In the genomic region with DNA sequence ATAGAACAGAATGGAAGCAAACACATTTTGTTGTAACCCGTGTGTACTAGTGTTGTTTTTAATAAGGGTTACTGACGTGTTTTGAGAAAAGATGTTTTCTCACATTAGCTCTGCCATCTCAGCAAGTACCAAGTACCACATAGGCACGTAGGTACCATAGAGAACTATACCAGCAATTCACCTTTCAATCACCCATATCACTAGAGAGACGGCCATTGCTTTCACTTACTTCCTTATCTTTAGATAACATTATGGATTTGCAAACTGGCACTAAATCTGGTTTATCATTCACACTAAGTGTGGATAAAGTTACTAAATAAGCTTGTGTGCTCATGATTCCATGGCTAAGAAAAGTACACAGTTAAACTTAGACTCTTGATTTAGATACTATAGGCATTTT, we compare ENCODE assay signal across 28 mouse cellular contexts.
"Had no signal": no experiment of that assay in that cellular context is flagged by ENCODE, and none has a peak within 500 bp of the region (broad histone marks: within the 10 kb centered on the region; RNA-seq: fewer than 3 reads in every experiment).

No protein-coding gene starts in this region.

- H3K4me2 ChIP-seq: embryonic facial prominence, embryonic 12.5 days; embryonic facial prominence, embryonic 13.5 days; embryonic facial prominence, embryonic 15.5 days; forebrain, embryonic 12.5 days; forebrain, embryonic 13.5 days; forebrain, embryonic 15.5 days had no signal

- H3K9ac ChIP-seq: embryonic facial prominence, embryonic 12.5 days; embryonic facial prominence, embryonic 13.5 days; embryonic facial prominence, embryonic 15.5 days; forebrain, embryonic 12.5 days; forebrain, embryonic 13.5 days; forebrain, embryonic 15.5 days; forebrain, postnatal 0 days had no signal

- DNase-seq: cerebellum, adult 2 months; cerebellum, adult 8-10 months; cerebellum, adult 9-10 months; cerebellum, adult 9-11 months; cerebellum, postnatal 10 days; cerebellum, postnatal 14 days; cerebellum, postnatal 25 days; cerebellum, postnatal 36 days; embryo, embryonic 11 days; forebrain, postnatal 0 days; gastrocnemius, adult 2 months; gastrocnemius, postnatal 10 days; gastrocnemius, postnatal 14 days; gastrocnemius, postnatal 25 days; gastrocnemius, postnatal 36 days; heart, adult 11 months; heart, adult 18-20 months; heart, adult 2 months had no signal

- H3K9me3 ChIP-seq: embryonic facial prominence, embryonic 10.5 days; embryonic facial prominence, embryonic 12.5 days; embryonic facial prominence, embryonic 13.5 days; embryonic facial prominence, embryonic 15.5 days; forebrain, embryonic 12.5 days; forebrain, embryonic 13.5 days; forebrain, embryonic 15.5 days had no signal

- H3K27ac ChIP-seq: embryonic facial prominence, embryonic 10.5 days; embryonic facial prominence, embryonic 12.5 days; embryonic facial prominence, embryonic 13.5 days; embryonic facial prominence, embryonic 15.5 days; forebrain, embryonic 12.5 days; forebrain, embryonic 13.5 days; forebrain, embryonic 15.5 days; gastrocnemius, adult 2 months; heart, adult 2 months had no signal

- H3K4me3 ChIP-seq: embryonic facial prominence, embryonic 10.5 days; embryonic facial prominence, embryonic 12.5 days; embryonic facial prominence, embryonic 13.5 days; embryonic facial prominence, embryonic 15.5 days; erythroblast, embryonic 14.5 days; forebrain, embryonic 12.5 days; forebrain, embryonic 13.5 days; forebrain, embryonic 15.5 days; gastrocnemius, adult 2 months; heart, adult 2 months had no signal

- H3K4me1 ChIP-seq: embryonic facial prominence, embryonic 10.5 days; embryonic facial prominence, embryonic 12.5 days; embryonic facial prominence, embryonic 13.5 days; embryonic facial prominence, embryonic 15.5 days; forebrain, embryonic 15.5 days had no signal

- H3K27me3 ChIP-seq: embryonic facial prominence, embryonic 12.5 days; embryonic facial prominence, embryonic 13.5 days; embryonic facial prominence, embryonic 15.5 days; forebrain, embryonic 12.5 days; forebrain, embryonic 13.5 days; forebrain, embryonic 15.5 days had no signal

- H3K36me3 ChIP-seq: forebrain, embryonic 12.5 days; forebrain, embryonic 15.5 days had no signal

- ATAC-seq: forebrain, embryonic 13.5 days; forebrain, embryonic 14.5 days; forebrain, embryonic 15.5 days; forebrain, embryonic 16.5 days; forebrain, postnatal 0 days had no signal
